Mouse (Mus musculus): ENCODE measurements at regions not wholly inside any gene's neighbourhood (a gene's known extent, or its start where the extent isn't known, plus 50 kb on each side); places are given as distances from the start of the nearest gene placed in this dataset.
A peak's percentile ranks its signal among the peaks of the same experiment; 100 is the strongest.

DNA sequence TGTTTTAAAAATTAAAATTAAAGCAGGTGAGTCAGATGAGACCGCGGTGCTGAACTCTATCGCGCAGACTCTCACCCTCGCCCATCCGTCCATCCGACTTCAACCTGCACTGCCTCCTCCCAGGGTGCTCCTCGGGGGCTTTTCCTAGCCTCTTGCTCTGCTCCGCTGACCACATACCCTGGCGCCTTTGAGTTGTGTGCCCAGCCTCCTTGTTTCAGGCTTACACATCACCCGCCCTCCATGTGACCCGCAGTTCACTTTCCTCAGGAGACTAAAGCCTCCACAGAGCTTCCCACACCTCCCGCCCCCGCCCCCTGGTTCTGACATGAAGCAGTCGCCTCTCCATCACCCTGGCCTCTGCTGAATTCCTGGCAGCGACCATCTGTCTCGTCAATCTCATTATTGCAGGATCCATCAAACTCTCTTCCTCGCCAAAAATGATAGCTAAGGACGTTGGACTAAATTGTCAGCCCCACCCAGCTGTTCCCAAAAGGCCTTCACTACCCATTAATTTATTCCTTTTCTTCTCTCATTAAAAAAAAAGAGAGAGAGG lies 482.9 kb downstream of the Zfp536 start:
- Histone ChIP-seq H3K9me3 (replicated peaks; ENCODE audit: control insufficient read depth, low read length, poor library complexity, severe bottlenecking) (no peaks in the 10 kb centered on the region), H3K9ac (ENCODE audit: low read depth, low read length) (no peak overlapping the region), H3K36me3 (ENCODE audit: control insufficient read depth, insufficient read depth, low read length) (no peaks in the 10 kb centered on the region), H3K27ac (ENCODE audit: low read length) (no peak overlapping the region), H3K4me1 (ENCODE audit: control insufficient read depth, insufficient read depth, low read length) (no peaks in the 10 kb centered on the region), H3K4me2 (ENCODE audit: low read length) (peak overlapping the region; percentile 32), H3K27me3 (ENCODE audit: control insufficient read depth, insufficient read depth, low read depth, low read length) (no peaks in the 10 kb centered on the region), H3K4me3 (ENCODE audit: low read depth, low read length) (no peak overlapping the region)
- no peak for ATAC-seq
- 19% methylated on average over 19 of the region's 19 CpGs for WGBS

DNA sequence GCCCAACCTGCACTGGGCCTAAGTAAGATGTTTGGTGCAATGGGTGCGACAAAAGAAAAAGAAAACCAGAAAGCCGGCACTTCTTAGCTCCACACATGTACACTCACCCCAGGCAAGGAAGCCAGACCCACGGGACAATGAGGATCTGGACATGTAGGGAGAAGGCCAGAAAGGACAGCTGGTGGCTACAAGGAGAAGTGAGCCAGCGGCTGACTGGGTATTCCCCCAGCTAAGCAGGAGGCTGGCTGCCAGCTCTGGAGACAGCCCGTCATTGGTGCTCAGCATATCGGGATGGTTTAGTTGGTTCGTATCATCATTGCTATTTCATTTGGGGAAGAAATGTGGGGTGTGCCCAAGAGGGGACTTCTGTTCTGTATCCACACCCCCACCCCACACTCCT lies 481.7 kb downstream of the Zfp536 start:
- no peaks in the 10 kb centered on the region for H3K4me1 ChIP-seq (ENCODE audit: control insufficient read depth, insufficient read depth, low read length)
- H3K36me3 ChIP-seq (ENCODE audit: control insufficient read depth, insufficient read depth, low read length): no peaks in the 10 kb centered on the region
- H3K9ac ChIP-seq (ENCODE audit: low read depth, low read length): no peak overlapping the region
- no peaks in the 10 kb centered on the region for H3K27me3 ChIP-seq (ENCODE audit: control insufficient read depth, insufficient read depth, low read depth, low read length)
- WGBS: 67% methylated on average over 7 of the region's 7 CpGs
- H3K27ac ChIP-seq (ENCODE audit: low read length): no peak overlapping the region
- H3K9me3 ChIP-seq (replicated peaks; ENCODE audit: control insufficient read depth, low read length, poor library complexity, severe bottlenecking): no peaks in the 10 kb centered on the region
- no peak for ATAC-seq
- no peak overlapping the region for H3K4me2 ChIP-seq (ENCODE audit: low read length)
- H3K4me3 ChIP-seq (ENCODE audit: low read depth, low read length): no peak overlapping the region

DNA sequence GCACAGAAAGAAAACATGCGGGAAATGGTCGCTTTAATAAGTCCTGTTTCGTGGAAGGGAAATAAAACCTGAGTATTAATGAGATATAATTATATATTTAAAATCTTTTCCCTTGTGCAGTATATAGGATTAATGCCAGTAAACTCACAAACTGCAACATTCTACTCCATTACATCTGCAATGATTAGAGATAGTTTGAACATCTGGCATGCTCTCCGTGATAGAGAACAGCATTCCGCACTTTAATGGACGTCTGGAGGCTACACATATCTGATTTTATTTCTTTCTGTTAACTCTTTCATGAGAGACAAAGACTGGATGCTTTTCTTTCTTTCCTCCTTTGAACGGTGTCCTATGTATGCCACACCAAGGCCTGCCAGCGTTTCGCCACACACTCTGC lies 480.9 kb downstream of the Zfp536 start:
- no peaks in the 10 kb centered on the region for H3K27me3 ChIP-seq (ENCODE audit: control insufficient read depth, insufficient read depth, low read depth, low read length)
- no peak overlapping the region for H3K4me3 ChIP-seq (ENCODE audit: low read depth, low read length)
- H3K36me3 ChIP-seq (ENCODE audit: control insufficient read depth, insufficient read depth, low read length): no peaks in the 10 kb centered on the region
- WGBS: 72% methylated on average over 9 of the region's 9 CpGs
- no peak overlapping the region for H3K9ac ChIP-seq (ENCODE audit: low read depth, low read length)
- no peaks in the 10 kb centered on the region for H3K4me1 ChIP-seq (ENCODE audit: control insufficient read depth, insufficient read depth, low read length)
- no peaks in the 10 kb centered on the region for H3K9me3 ChIP-seq (replicated peaks; ENCODE audit: control insufficient read depth, low read length, poor library complexity, severe bottlenecking)
- no peak overlapping the region for H3K4me2 ChIP-seq (ENCODE audit: low read length)
- ATAC-seq: no peak
- H3K27ac ChIP-seq (ENCODE audit: low read length): no peak overlapping the region

DNA sequence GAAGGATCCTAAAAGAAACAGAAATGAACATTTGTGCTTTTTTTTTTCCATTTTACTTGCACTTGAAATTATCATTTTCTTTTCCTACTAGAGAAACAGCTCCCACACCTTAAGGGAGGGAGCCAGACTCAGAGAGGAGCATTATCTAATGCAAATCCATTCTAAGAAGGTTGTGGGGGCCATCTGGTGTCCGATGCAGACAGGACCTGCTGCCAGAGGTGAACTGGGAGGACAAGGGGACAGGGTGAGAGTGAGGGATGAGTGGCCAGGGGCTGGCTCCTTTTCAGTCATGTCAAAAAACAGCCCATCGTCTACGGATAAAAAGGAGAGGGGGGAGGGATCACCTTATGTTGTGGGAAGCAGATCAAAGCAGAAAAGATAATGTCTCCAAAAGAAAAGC lies 474.6 kb downstream of the Zfp536 start:
- Histone ChIP-seq H3K9me3 (replicated peaks; ENCODE audit: control insufficient read depth, low read length, poor library complexity, severe bottlenecking) (no peaks in the 10 kb centered on the region), H3K4me1 (ENCODE audit: control insufficient read depth, insufficient read depth, low read length) (0 out of 2 replicates have a peak, but pooled peaks cover 4% of the 10 kb centered on the region), H3K27ac (ENCODE audit: low read length) (no peak overlapping the region), H3K36me3 (ENCODE audit: control insufficient read depth, insufficient read depth, low read length) (no peaks in the 10 kb centered on the region), H3K4me3 (ENCODE audit: low read depth, low read length) (no peak overlapping the region), H3K27me3 (ENCODE audit: control insufficient read depth, insufficient read depth, low read depth, low read length) (no peaks in the 10 kb centered on the region), H3K9ac (ENCODE audit: low read depth, low read length) (no peak overlapping the region), H3K4me2 (ENCODE audit: low read length) (no peak overlapping the region)
- ATAC-seq: no peak
- 7% methylated on average over 3 of the region's 3 CpGs for WGBS

DNA sequence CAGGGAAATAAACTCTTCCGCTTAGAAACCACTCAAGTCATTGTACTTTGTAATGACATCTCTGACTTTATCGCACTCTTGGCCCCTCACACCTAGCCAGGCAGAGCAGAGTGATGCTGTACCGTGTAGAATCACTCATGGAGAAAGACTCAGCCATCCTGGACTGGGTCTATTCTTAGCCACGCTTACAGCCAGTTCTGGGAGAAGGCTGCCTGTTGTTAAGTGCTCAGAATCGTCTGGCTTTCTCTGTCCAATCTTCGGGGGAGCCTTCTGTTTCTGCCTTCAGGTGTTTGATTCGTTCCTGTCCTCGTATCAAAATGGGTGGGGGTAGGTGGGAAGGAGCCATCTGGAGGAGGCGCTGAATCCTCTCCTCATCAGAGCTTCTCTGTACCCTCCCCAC lies 468.0 kb downstream of the Zfp536 start:
- no peaks in the 10 kb centered on the region for H3K4me1 ChIP-seq (ENCODE audit: control insufficient read depth, insufficient read depth, low read length)
- no peak overlapping the region for H3K9ac ChIP-seq (ENCODE audit: low read depth, low read length)
- no peak overlapping the region for H3K4me2 ChIP-seq (ENCODE audit: low read length)
- H3K36me3 ChIP-seq (ENCODE audit: control insufficient read depth, insufficient read depth, low read length): no peaks in the 10 kb centered on the region
- no peak for ATAC-seq
- no peaks in the 10 kb centered on the region for H3K27me3 ChIP-seq (ENCODE audit: control insufficient read depth, insufficient read depth, low read depth, low read length)
- no peaks in the 10 kb centered on the region for H3K9me3 ChIP-seq (replicated peaks; ENCODE audit: control insufficient read depth, low read length, poor library complexity, severe bottlenecking)
- no peak overlapping the region for H3K4me3 ChIP-seq (ENCODE audit: low read depth, low read length)
- H3K27ac ChIP-seq (ENCODE audit: low read length): no peak overlapping the region
- WGBS: 85% methylated on average over 9 of the region's 9 CpGs

DNA sequence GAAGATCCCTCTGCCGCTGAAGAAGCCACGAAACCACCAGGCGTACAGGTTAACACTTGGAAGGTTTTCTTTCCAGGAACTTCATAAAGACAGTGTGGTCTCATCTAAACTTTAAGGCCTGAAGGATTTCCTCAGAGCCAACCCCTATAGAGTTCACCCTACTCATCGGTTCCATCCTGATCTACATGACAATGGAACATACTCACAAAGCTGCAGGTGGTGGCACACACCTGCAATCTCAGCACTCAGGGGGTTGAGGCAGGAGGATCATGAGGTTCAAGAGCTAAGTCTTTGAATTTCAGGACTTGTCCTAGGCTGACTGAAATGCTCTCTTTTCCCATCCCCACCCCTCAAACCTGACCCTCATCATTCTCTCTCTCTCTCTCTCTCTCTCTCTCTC lies 466.2 kb downstream of the Zfp536 start:
- ATAC-seq: no peak
- no peak overlapping the region for H3K9ac ChIP-seq (ENCODE audit: low read depth, low read length)
- no peak overlapping the region for H3K4me3 ChIP-seq (ENCODE audit: low read depth, low read length)
- H3K36me3 ChIP-seq (ENCODE audit: control insufficient read depth, insufficient read depth, low read length): no peaks in the 10 kb centered on the region
- no peaks in the 10 kb centered on the region for H3K4me1 ChIP-seq (ENCODE audit: control insufficient read depth, insufficient read depth, low read length)
- H3K9me3 ChIP-seq (replicated peaks; ENCODE audit: control insufficient read depth, low read length, poor library complexity, severe bottlenecking): no peaks in the 10 kb centered on the region
- 81% methylated on average over 4 of the region's 4 CpGs for WGBS
- no peak overlapping the region for H3K4me2 ChIP-seq (ENCODE audit: low read length)
- H3K27me3 ChIP-seq (ENCODE audit: control insufficient read depth, insufficient read depth, low read depth, low read length): no peaks in the 10 kb centered on the region
- no peak overlapping the region for H3K27ac ChIP-seq (ENCODE audit: low read length)

DNA sequence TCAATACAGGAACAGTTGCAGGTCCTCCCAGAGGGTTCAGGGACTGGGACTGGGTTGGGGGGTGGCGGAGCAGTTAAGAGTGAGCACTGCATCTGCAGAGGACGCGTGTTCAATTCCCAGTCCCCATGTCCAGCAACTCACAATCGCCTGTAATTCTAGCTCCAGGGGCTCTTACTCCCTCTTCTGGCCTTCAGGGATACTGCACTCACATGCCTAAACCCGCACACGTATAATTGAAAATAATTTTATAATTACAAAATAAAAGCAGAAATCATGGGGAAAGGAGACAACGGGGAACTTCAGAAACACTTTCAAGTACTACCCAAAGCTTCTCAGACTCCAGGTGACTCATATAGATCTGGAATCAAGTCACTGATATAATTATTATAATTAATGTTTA lies 448.8 kb downstream of the Zfp536 start:
- Histone ChIP-seq H3K36me3 (ENCODE audit: control insufficient read depth, insufficient read depth, low read length) (no peaks in the 10 kb centered on the region), H3K27me3 (ENCODE audit: control insufficient read depth, insufficient read depth, low read depth, low read length) (no peaks in the 10 kb centered on the region), H3K4me1 (ENCODE audit: control insufficient read depth, insufficient read depth, low read length) (no peaks in the 10 kb centered on the region), H3K9me3 (replicated peaks; ENCODE audit: control insufficient read depth, low read length, poor library complexity, severe bottlenecking) (no peaks in the 10 kb centered on the region), H3K4me3 (ENCODE audit: low read depth, low read length) (no peak overlapping the region), H3K9ac (ENCODE audit: low read depth, low read length) (no peak overlapping the region), H3K27ac (ENCODE audit: low read length) (no peak overlapping the region), H3K4me2 (ENCODE audit: low read length) (no peak overlapping the region)
- WGBS: 91% methylated on average over 7 of the region's 7 CpGs
- ATAC-seq: no peak

DNA sequence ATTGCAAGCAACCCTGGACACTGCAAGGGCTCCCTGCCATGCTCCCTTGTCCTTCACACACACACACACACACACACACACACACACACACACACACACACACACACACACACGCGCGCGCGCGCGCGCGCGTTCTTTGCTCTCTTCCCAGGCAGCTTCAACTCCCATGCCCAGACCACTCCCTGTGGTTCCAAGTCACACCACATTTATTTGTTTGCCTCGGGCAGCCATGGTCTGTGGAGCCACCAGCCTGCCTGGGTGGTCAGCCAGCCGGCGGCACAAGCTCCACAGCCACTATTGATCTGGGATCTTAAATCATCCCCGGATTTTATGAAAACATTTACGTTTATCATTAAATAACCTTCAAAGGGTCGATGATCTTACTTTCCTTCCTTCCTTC lies 440.0 kb downstream of the Zfp536 start:
- no peak overlapping the region for H3K27ac ChIP-seq (ENCODE audit: low read length)
- H3K27me3 ChIP-seq (ENCODE audit: control insufficient read depth, insufficient read depth, low read depth, low read length): no peaks in the 10 kb centered on the region
- H3K4me3 ChIP-seq (ENCODE audit: low read depth, low read length): no peak overlapping the region
- ATAC-seq: no peak
- H3K4me1 ChIP-seq (ENCODE audit: control insufficient read depth, insufficient read depth, low read length): peaks cover 26% of the 10 kb centered on the region
- 68% methylated on average over 12 of the region's 16 CpGs for WGBS
- H3K4me2 ChIP-seq (ENCODE audit: low read length): no peak overlapping the region
- H3K9ac ChIP-seq (ENCODE audit: low read depth, low read length): no peak overlapping the region
- no peaks in the 10 kb centered on the region for H3K9me3 ChIP-seq (replicated peaks; ENCODE audit: control insufficient read depth, low read length, poor library complexity, severe bottlenecking)
- no peaks in the 10 kb centered on the region for H3K36me3 ChIP-seq (ENCODE audit: control insufficient read depth, insufficient read depth, low read length)

DNA sequence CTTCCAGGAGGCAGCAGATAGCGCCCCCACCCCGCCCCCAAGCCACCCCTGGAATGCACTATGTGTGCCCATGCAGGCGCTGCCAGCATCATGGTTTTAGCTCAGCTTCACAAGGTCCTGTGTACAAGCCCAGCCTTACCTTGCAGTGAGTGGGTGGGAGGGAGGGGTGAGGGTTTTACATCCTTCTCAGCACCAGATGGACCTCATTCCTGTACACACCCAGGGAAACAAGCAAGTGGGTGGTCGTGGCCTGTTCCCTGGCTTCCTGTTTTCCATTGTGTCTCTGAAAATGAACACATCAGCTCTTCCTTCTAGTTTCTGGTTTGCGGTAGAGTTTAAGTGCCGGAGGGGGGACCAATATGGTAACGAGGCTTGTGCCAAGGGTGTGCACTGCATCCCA lies 438.2 kb downstream of the Zfp536 start:
- no peak overlapping the region for H3K27ac ChIP-seq (ENCODE audit: low read length)
- no peaks in the 10 kb centered on the region for H3K36me3 ChIP-seq (ENCODE audit: control insufficient read depth, insufficient read depth, low read length)
- H3K4me3 ChIP-seq (ENCODE audit: low read depth, low read length): no peak overlapping the region
- no peak overlapping the region for H3K9ac ChIP-seq (ENCODE audit: low read depth, low read length)
- H3K9me3 ChIP-seq (replicated peaks; ENCODE audit: control insufficient read depth, low read length, poor library complexity, severe bottlenecking): no peaks in the 10 kb centered on the region
- no peaks in the 10 kb centered on the region for H3K27me3 ChIP-seq (ENCODE audit: control insufficient read depth, insufficient read depth, low read depth, low read length)
- H3K4me1 ChIP-seq (ENCODE audit: control insufficient read depth, insufficient read depth, low read length): peaks cover 28% of the 10 kb centered on the region
- 59% methylated on average over 7 of the region's 7 CpGs for WGBS
- no peak for ATAC-seq
- no peak overlapping the region for H3K4me2 ChIP-seq (ENCODE audit: low read length)
